Mouse (Mus musculus) brown adipose tissue, adult 24 weeks (tissue): ENCODE measurements around the gene Cacnb4. TPM values are rescaled to one million over a fixed set of nuclear protein-coding genes. Genes with fewer than 3 reads are reported as not detected.

ENCODE experiments used
- H3K27ac ChIP-seq: fragments of 200-500 bp; replicated peaks from 2 replicates; pipeline ENCODE4 v1.5.1; 2012; ENCODE audit warnings: low read depth, mild to moderate bottlenecking, low read length
- H3K4me1 ChIP-seq: fragments of 200-500 bp; 2 replicates; pipeline ENCODE4 v1.6.1; 2012; ENCODE audit warnings: low read length, mixed read lengths; ENCODE audit not compliant: control insufficient read depth, insufficient read depth, insufficient read length
- H3K4me3 ChIP-seq: fragments of 200-500 bp; 2 replicates; pipeline ENCODE4 v1.5.1; 2012; ENCODE audit warnings: low read depth, mild to moderate bottlenecking, low read length, moderate library complexity; ENCODE audit not compliant: insufficient read depth
- polyA plus RNA-seq: library from polyadenylated mRNA; stranded (reverse); fragments of >200 nt; gene quantifications from 2 replicates; pipeline ENCODE4 v1.2.4, GENCODE M21; 2012; ENCODE audit not compliant: missing spikeins, insufficient read depth, insufficient read length

Cacnb4 gene
- polyA plus RNA-seq, 1 experiment, result not detected

- Histone ChIP-seq H3K27ac (no peak overlapping the region), H3K4me1 (no peaks in the 10 kb centered on the region), H3K4me3 (no peak overlapping the region)
Observed at GRCm38 (mm10) chr2:52602921-52603320, 73.7 kb downstream of the Cacnb4 start.

- Histone ChIP-seq H3K4me3 (no peak overlapping the region), H3K4me1 (no peaks in the 10 kb centered on the region), H3K27ac (no peak overlapping the region)
Observed at GRCm38 (mm10) chr2:52602228-52602627, 74.4 kb downstream of the Cacnb4 start.

- H3K27ac ChIP-seq, result no peak overlapping the region
- no peaks in the 10 kb centered on the region for H3K4me1 ChIP-seq
- no peak overlapping the region for H3K4me3 ChIP-seq
Observed at GRCm38 (mm10) chr2:52597511-52597910, 79.1 kb downstream of the Cacnb4 start.

GRCm38 (mm10) chr2:52593814-52594213 lies 82.8 kb downstream of the Cacnb4 start:
- no peak overlapping the region for H3K27ac ChIP-seq
- no peaks in the 10 kb centered on the region for H3K4me1 ChIP-seq
- H3K4me3 ChIP-seq, result no peak overlapping the region

GRCm38 (mm10) chr2:52593260-52593659 lies 83.4 kb downstream of the Cacnb4 start:
- H3K4me3 ChIP-seq, result no peak overlapping the region
- no peak overlapping the region for H3K27ac ChIP-seq
- no peaks in the 10 kb centered on the region for H3K4me1 ChIP-seq

GRCm38 (mm10) chr2:52590970-52591347 lies 85.7 kb downstream of the Cacnb4 start:
- no peaks in the 10 kb centered on the region for H3K4me1 ChIP-seq
- H3K27ac ChIP-seq, result no peak overlapping the region
- H3K4me3 ChIP-seq, result no peak overlapping the region

- no peak overlapping the region for H3K4me3 ChIP-seq
- H3K4me1 ChIP-seq, result no peaks in the 10 kb centered on the region
- no peak overlapping the region for H3K27ac ChIP-seq
Observed at GRCm38 (mm10) chr2:52590340-52590969, 86.2 kb downstream of the Cacnb4 start.

- Histone ChIP-seq H3K4me3 (no peak overlapping the region), H3K27ac (no peak overlapping the region), H3K4me1 (no peaks in the 10 kb centered on the region)
Observed at GRCm38 (mm10) chr2:52589514-52589913, 87.1 kb downstream of the Cacnb4 start.

GRCm38 (mm10) chr2:52585384-52585783 lies 91.2 kb downstream of the Cacnb4 start:
- Histone ChIP-seq H3K4me3 (no peak overlapping the region), H3K27ac (no peak overlapping the region), H3K4me1 (no peaks in the 10 kb centered on the region)

GRCm38 (mm10) chr2:52581132-52581781 lies 95.4 kb downstream of the Cacnb4 start:
- Histone ChIP-seq H3K27ac (peak overlapping the region; percentile 44; the same call in 1 of the 2 replicates), H3K4me3 (no peak overlapping the region), H3K4me1 (no peaks in the 10 kb centered on the region)

GRCm38 (mm10) chr2:52580697-52581096 lies 95.9 kb downstream of the Cacnb4 start:
- H3K4me1 ChIP-seq, result no peaks in the 10 kb centered on the region
- no peak overlapping the region for H3K4me3 ChIP-seq
- H3K27ac ChIP-seq, result no peak overlapping the region; the same call in 1 of the 2 replicates

- no peak overlapping the region for H3K4me3 ChIP-seq
- H3K27ac ChIP-seq, result no peak overlapping the region
Observed at GRCm38 (mm10) chr2:52578846-52579245, 97.8 kb downstream of the Cacnb4 start.

GRCm38 (mm10) chr2:52577700-52578099 lies 98.9 kb downstream of the Cacnb4 start:
- H3K4me3 ChIP-seq, result no peak overlapping the region
- no peaks in the 10 kb centered on the region for H3K4me1 ChIP-seq
- H3K27ac ChIP-seq, result no peak overlapping the region

More at GRCm38 (mm10) chr2:52578846-52579245, 97.8 kb downstream of the Cacnb4 start:
- no peaks in the 10 kb centered on the region for H3K4me1 ChIP-seq

- Histone ChIP-seq H3K27ac (no peak overlapping the region), H3K4me3 (no peak overlapping the region), H3K4me1 (no peaks in the 10 kb centered on the region)
Observed at GRCm38 (mm10) chr2:52576546-52576945, 100.1 kb downstream of the Cacnb4 start.

GRCm38 (mm10) chr2:52575637-52576175 lies 100.9 kb downstream of the Cacnb4 start:
- Histone ChIP-seq H3K4me1 (no peaks in the 10 kb centered on the region), H3K4me3 (no peak overlapping the region), H3K27ac (no peak overlapping the region)

- H3K27ac ChIP-seq, result no peak overlapping the region
- no peak overlapping the region for H3K4me3 ChIP-seq
Observed at GRCm38 (mm10) chr2:52574929-52575328, 101.7 kb downstream of the Cacnb4 start.

More at GRCm38 (mm10) chr2:52574929-52575328, 101.7 kb downstream of the Cacnb4 start:
- no peaks in the 10 kb centered on the region for H3K4me1 ChIP-seq
